Mouse (Mus musculus): ENCODE data around the gene Pign. TPM values are rescaled to one million over a fixed set of nuclear protein-coding genes. Genes with fewer than 3 reads are reported as not detected.

Pign gene
- polyA plus RNA-seq, 1 experiment from 2014 or later = 4.2 TPM

GRCm38 (mm10) chr1:105685501-105685900 lies 22.0 kb upstream of the Pign start:
- Histone ChIP-seq H3K4me2 (replicated peaks; ENCODE audit: low read depth) (no peak overlapping the region), H3K4me1 (replicated peaks; ENCODE audit: control insufficient read depth, insufficient read depth, low read length) (no peaks in the 10 kb centered on the region), H3K27me3 (replicated peaks; ENCODE audit: control insufficient read depth, insufficient read depth, low read length) (no peaks in the 10 kb centered on the region), H3K36me3 (ENCODE audit: control insufficient read depth, insufficient read depth) (0 out of 2 replicates have a peak, but pooled peaks cover 4% of the 10 kb centered on the region), H3K27ac (ENCODE audit: low read depth, low read length) (no peak overlapping the region), H3K9ac (ENCODE audit: low read depth, low read length) (no peak overlapping the region), H3K4me3 (ENCODE audit: low read depth, low read length) (no peak overlapping the region), H3K9me3 (ENCODE audit: control insufficient read depth) (no peaks in the 10 kb centered on the region)
- 87% methylated on average over 3 of the region's 3 CpGs for WGBS
- no peak for TF ChIP-seq CTCF (IDR thresholded peaks at IDR 0.05; ENCODE audit: low read depth)
- no peak for ATAC-seq

GRCm38 (mm10) chr1:105680587-105680986 lies 17.1 kb upstream of the Pign start:
- no peaks in the 10 kb centered on the region for H3K27me3 ChIP-seq (replicated peaks; ENCODE audit: control insufficient read depth, insufficient read depth, low read length)
- no peaks in the 10 kb centered on the region for H3K4me1 ChIP-seq (replicated peaks; ENCODE audit: control insufficient read depth, insufficient read depth, low read length)
- H3K4me2 ChIP-seq (replicated peaks; ENCODE audit: low read depth) = no peak overlapping the region
- ATAC-seq = no peak
- peak; percentile 79 for TF ChIP-seq CTCF (IDR thresholded peaks at IDR 0.05; ENCODE audit: low read depth)
- H3K36me3 ChIP-seq (ENCODE audit: control insufficient read depth, insufficient read depth) = 0 out of 2 replicates have a peak, but pooled peaks cover 3% of the 10 kb centered on the region
- H3K27ac ChIP-seq (ENCODE audit: low read depth, low read length) = no peak overlapping the region
- no peak overlapping the region for H3K9ac ChIP-seq (ENCODE audit: low read depth, low read length)
- no peaks in the 10 kb centered on the region for H3K9me3 ChIP-seq (ENCODE audit: control insufficient read depth)
- H3K4me3 ChIP-seq (ENCODE audit: low read depth, low read length) = no peak overlapping the region
- whole genome bisulfite sequencing = 93% methylated on average over 1 of the region's 1 CpGs

- Histone ChIP-seq H3K4me2 (replicated peaks; ENCODE audit: low read depth) (no peak overlapping the region), H3K9ac (ENCODE audit: low read depth, low read length) (no peak overlapping the region), H3K27me3 (replicated peaks; ENCODE audit: control insufficient read depth, insufficient read depth, low read length) (no peaks in the 10 kb centered on the region), H3K9me3 (ENCODE audit: control insufficient read depth) (no peaks in the 10 kb centered on the region), H3K27ac (ENCODE audit: low read depth, low read length) (no peak overlapping the region), H3K4me1 (replicated peaks; ENCODE audit: control insufficient read depth, insufficient read depth, low read length) (no peaks in the 10 kb centered on the region), H3K36me3 (ENCODE audit: control insufficient read depth, insufficient read depth) (0 out of 2 replicates have a peak, but pooled peaks cover 3% of the 10 kb centered on the region), H3K4me3 (ENCODE audit: low read depth, low read length) (no peak overlapping the region)
- no peak for TF ChIP-seq CTCF (IDR thresholded peaks at IDR 0.05; ENCODE audit: low read depth)
- no peak for ATAC-seq
- WGBS = 87% methylated on average over 2 of the region's 2 CpGs
These were observed 11.3 kb upstream of the Pign start for GRCm38 (mm10) chr1:105674763-105675162.

- TF ChIP-seq CTCF (IDR thresholded peaks at IDR 0.05; ENCODE audit: low read depth) = no peak
- H3K4me1 ChIP-seq (replicated peaks; ENCODE audit: control insufficient read depth, insufficient read depth, low read length) = 0 out of 2 replicates have a peak, but pooled peaks cover 3% of the 10 kb centered on the region
- H3K4me3 ChIP-seq (ENCODE audit: low read depth, low read length) = no peak overlapping the region
- ATAC-seq = no peak
- no peak overlapping the region for H3K9ac ChIP-seq (ENCODE audit: low read depth, low read length)
- H3K9me3 ChIP-seq (ENCODE audit: control insufficient read depth) = no peaks in the 10 kb centered on the region
- no peaks in the 10 kb centered on the region for H3K36me3 ChIP-seq (ENCODE audit: control insufficient read depth, insufficient read depth)
- no peak overlapping the region for H3K4me2 ChIP-seq (replicated peaks; ENCODE audit: low read depth)
- no peaks in the 10 kb centered on the region for H3K27me3 ChIP-seq (replicated peaks; ENCODE audit: control insufficient read depth, insufficient read depth, low read length)
- H3K27ac ChIP-seq (ENCODE audit: low read depth, low read length) = no peak overlapping the region
These were observed 6.2 kb upstream of the Pign start for GRCm38 (mm10) chr1:105669700-105670099.

GRCm38 (mm10) chr1:105663962-105664812 lies 710 bp upstream of the Pign start:
- peak overlapping the region; percentile 94 for H3K9ac ChIP-seq (ENCODE audit: low read depth, low read length)
- peak overlapping the region; percentile 99 for H3K4me3 ChIP-seq (ENCODE audit: low read depth, low read length)
- under 1% methylated on average over 68 of the region's 68 CpGs for WGBS
- H3K4me1 ChIP-seq (replicated peaks; ENCODE audit: control insufficient read depth, insufficient read depth, low read length) = 0 out of 2 replicates have a peak, but pooled peaks cover 3% of the 10 kb centered on the region
- no peaks in the 10 kb centered on the region for H3K27me3 ChIP-seq (replicated peaks; ENCODE audit: control insufficient read depth, insufficient read depth, low read length)
- ATAC-seq = peak; percentile 55
- no peaks in the 10 kb centered on the region for H3K9me3 ChIP-seq (ENCODE audit: control insufficient read depth)
- H3K4me2 ChIP-seq (replicated peaks; ENCODE audit: low read depth) = peak overlapping the region; percentile 93
- no peak for TF ChIP-seq CTCF (IDR thresholded peaks at IDR 0.05; ENCODE audit: low read depth)
- H3K36me3 ChIP-seq (ENCODE audit: control insufficient read depth, insufficient read depth) = no peaks in the 10 kb centered on the region
- H3K27ac ChIP-seq (ENCODE audit: low read depth, low read length) = peak overlapping the region; percentile 92

GRCm38 (mm10) chr1:105662820-105663170 lies 682 bp downstream of the Pign start:
- TF ChIP-seq CTCF (IDR thresholded peaks at IDR 0.05; ENCODE audit: low read depth) = no peak
- WGBS = 6% methylated on average over 6 of the region's 6 CpGs

More at GRCm38 (mm10) chr1:105662820-105663170, 682 bp downstream of the Pign start:
- peak overlapping the region; percentile 74 for H3K27ac ChIP-seq (ENCODE audit: low read depth, low read length)
- no peaks in the 10 kb centered on the region for H3K36me3 ChIP-seq (ENCODE audit: control insufficient read depth, insufficient read depth)
- peak overlapping the region; percentile 99 for H3K4me3 ChIP-seq (ENCODE audit: low read depth, low read length)
- H3K4me2 ChIP-seq (replicated peaks; ENCODE audit: low read depth) = peak overlapping the region; percentile 72
- no peaks in the 10 kb centered on the region for H3K27me3 ChIP-seq (replicated peaks; ENCODE audit: control insufficient read depth, insufficient read depth, low read length)
- 0 out of 2 replicates have a peak, but pooled peaks cover 3% of the 10 kb centered on the region for H3K4me1 ChIP-seq (replicated peaks; ENCODE audit: control insufficient read depth, insufficient read depth, low read length)
- no peak for ATAC-seq
- no peaks in the 10 kb centered on the region for H3K9me3 ChIP-seq (ENCODE audit: control insufficient read depth)
- peak overlapping the region; percentile 70 for H3K9ac ChIP-seq (ENCODE audit: low read depth, low read length)
